Mouse (Mus musculus): ENCODE results near the gene Synpr.
A peak's percentile ranks its signal among the peaks of the same experiment; 100 is the strongest.

Synpr gene

GRCm38 (mm10) chr14:13519239-13520011, 234.8 kb downstream of the Synpr start:
- DNase-seq (ENCODE audit: inconsistent age in 2 of 2, low spot score in 1 of 2) = no peak

- no peak for DNase-seq (ENCODE audit: inconsistent age in 2 of 2, low spot score in 1 of 2)
Observed at GRCm38 (mm10) chr14:13547746-13548145, 263.2 kb downstream of the Synpr start.

- peak in 1 of 2 experiments; percentile 47 for DNase-seq (ENCODE audit: inconsistent age in 2 of 2, low spot score in 1 of 2)
Observed at GRCm38 (mm10) chr14:13551209-13551608, 266.6 kb downstream of the Synpr start.

- peak; percentile 9 to 71 for DNase-seq (ENCODE audit: inconsistent age in 2 of 2, low spot score in 1 of 2)
Observed at GRCm38 (mm10) chr14:13553616-13554370, 269.2 kb downstream of the Synpr start.

GRCm38 (mm10) chr14:13554631-13555030, 270.1 kb downstream of the Synpr start:
- peak in 1 of 2 experiments; percentile 40 for DNase-seq (ENCODE audit: inconsistent age in 2 of 2, low spot score in 1 of 2)

GRCm38 (mm10) chr14:13558117-13558516, 273.5 kb downstream of the Synpr start:
- no peak for DNase-seq (ENCODE audit: inconsistent age in 2 of 2, low spot score in 1 of 2)

- DNase-seq (ENCODE audit: inconsistent age in 2 of 2, low spot score in 1 of 2) = no peak
Observed at GRCm38 (mm10) chr14:13567250-13567649, 282.7 kb downstream of the Synpr start.

- DNase-seq (ENCODE audit: inconsistent age in 2 of 2, low spot score in 1 of 2) = no peak
Observed at GRCm38 (mm10) chr14:13567996-13568395, 283.4 kb downstream of the Synpr start.

GRCm38 (mm10) chr14:13571941-13572340, 287.4 kb downstream of the Synpr start:
- DNase-seq (ENCODE audit: inconsistent age in 2 of 2, low spot score in 1 of 2) = no peak

- DNase-seq (ENCODE audit: inconsistent age in 2 of 2, low spot score in 1 of 2) = no peak
Observed at GRCm38 (mm10) chr14:13572530-13572929, 287.9 kb downstream of the Synpr start.

GRCm38 (mm10) chr14:13578101-13578500, 293.5 kb downstream of the Synpr start:
- no peak for DNase-seq (ENCODE audit: inconsistent age in 2 of 2, low spot score in 1 of 2)

GRCm38 (mm10) chr14:13578744-13579143, 294.2 kb downstream of the Synpr start:
- DNase-seq (ENCODE audit: inconsistent age in 2 of 2, low spot score in 1 of 2) = no peak

- no peak for DNase-seq (ENCODE audit: inconsistent age in 2 of 2, low spot score in 1 of 2)
Observed at GRCm38 (mm10) chr14:13593321-13593940, 308.9 kb downstream of the Synpr start.

GRCm38 (mm10) chr14:13596251-13596650, 311.7 kb downstream of the Synpr start:
- peak; percentile 8 to 47 for DNase-seq (ENCODE audit: inconsistent age in 2 of 2, low spot score in 1 of 2)

- DNase-seq (ENCODE audit: inconsistent age in 2 of 2, low spot score in 1 of 2) = no peak
Observed at GRCm38 (mm10) chr14:13597204-13597603, 312.6 kb downstream of the Synpr start.

GRCm38 (mm10) chr14:13620531-13620930, 336.0 kb downstream of the Synpr start:
- no peak for DNase-seq (ENCODE audit: inconsistent age in 2 of 2, low spot score in 1 of 2)

GRCm38 (mm10) chr14:13649865-13650264, 365.3 kb downstream of the Synpr start:
- DNase-seq (ENCODE audit: inconsistent age in 2 of 2, low spot score in 1 of 2) = no peak

- no peak for DNase-seq (ENCODE audit: inconsistent age in 2 of 2, low spot score in 1 of 2)
Observed at GRCm38 (mm10) chr14:13651039-13651438, 366.5 kb downstream of the Synpr start.

GRCm38 (mm10) chr14:13651541-13652298, 367.1 kb downstream of the Synpr start:
- no peak for DNase-seq (ENCODE audit: inconsistent age in 2 of 2, low spot score in 1 of 2)

Data from adrenal gland, adult (tissue).